Comparison of ENCODE assay signal across 23 mouse cellular contexts in genomic region chr5:6881396-6881795, GRCm38 (mm10).
"Had no signal": no experiment of that assay in that cellular context is flagged by ENCODE, and none has a peak within 500 bp of the region (broad histone marks: within the 10 kb centered on the region; RNA-seq: fewer than 3 reads in every experiment).

No protein-coding gene starts in this region.

- H3K4me2 ChIP-seq: limb, embryonic 12.5 days; limb, embryonic 13.5 days; limb, embryonic 15.5 days; liver, embryonic 11.5 days; liver, embryonic 12.5 days; liver, embryonic 13.5 days; liver, embryonic 15.5 days; lung, embryonic 14.5 days; lung, embryonic 15.5 days; midbrain, embryonic 11.5 days; midbrain, embryonic 12.5 days; midbrain, embryonic 13.5 days; midbrain, embryonic 15.5 days; neural tube, embryonic 12.5 days had no signal

- H3K4me3 ChIP-seq: limb, embryonic 10.5 days; limb, embryonic 12.5 days; limb, embryonic 13.5 days; limb, embryonic 15.5 days; liver, embryonic 12.5 days; liver, embryonic 13.5 days; liver, embryonic 15.5 days; lung, embryonic 15.5 days; megakaryocyte, embryonic 14.5 days; midbrain, embryonic 10.5 days; midbrain, embryonic 12.5 days; midbrain, embryonic 13.5 days; midbrain, embryonic 15.5 days; myocyte; neural tube, embryonic 12.5 days had no signal

- H3K36me3 ChIP-seq: limb, embryonic 10.5 days; limb, embryonic 12.5 days; limb, embryonic 13.5 days; limb, embryonic 15.5 days; liver, embryonic 12.5 days; liver, embryonic 13.5 days; liver, embryonic 15.5 days; lung, embryonic 15.5 days; midbrain, embryonic 10.5 days; midbrain, embryonic 12.5 days; midbrain, embryonic 13.5 days; midbrain, embryonic 15.5 days; neural tube, embryonic 12.5 days had no signal

- H3K9ac ChIP-seq: limb, embryonic 12.5 days; limb, embryonic 13.5 days; limb, embryonic 15.5 days; liver, embryonic 12.5 days; liver, embryonic 13.5 days; liver, embryonic 14.5 days; liver, embryonic 15.5 days; liver, postnatal 0 days; lung, embryonic 14.5 days; lung, embryonic 15.5 days; midbrain, embryonic 12.5 days; midbrain, embryonic 13.5 days; midbrain, embryonic 15.5 days; neural tube, embryonic 12.5 days had no signal

- H3K27me3 ChIP-seq: limb, embryonic 12.5 days; limb, embryonic 13.5 days; limb, embryonic 15.5 days; liver, embryonic 12.5 days; liver, embryonic 13.5 days; liver, embryonic 15.5 days; lung, embryonic 15.5 days; megakaryocyte, embryonic 14.5 days; midbrain, embryonic 12.5 days; midbrain, embryonic 13.5 days; midbrain, embryonic 15.5 days; neural tube, embryonic 12.5 days had no signal

- H3K27ac ChIP-seq: limb, embryonic 10.5 days; limb, embryonic 12.5 days; limb, embryonic 13.5 days; limb, embryonic 15.5 days; liver, embryonic 12.5 days; liver, embryonic 13.5 days; liver, embryonic 14.5 days; liver, embryonic 15.5 days; lung, embryonic 15.5 days; macrophage; midbrain, embryonic 10.5 days; midbrain, embryonic 12.5 days; midbrain, embryonic 13.5 days; midbrain, embryonic 15.5 days; neural tube, embryonic 12.5 days had no signal

- ATAC-seq: liver, embryonic 12.5 days; liver, postnatal 0 days; lung, postnatal 0 days; midbrain, embryonic 13.5 days; midbrain, embryonic 15.5 days; midbrain, embryonic 16.5 days had no signal

- H3K4me1 ChIP-seq: limb, embryonic 10.5 days; limb, embryonic 12.5 days; limb, embryonic 13.5 days; limb, embryonic 15.5 days; liver, embryonic 12.5 days; liver, embryonic 13.5 days; liver, embryonic 15.5 days; lung, embryonic 15.5 days; megakaryocyte, embryonic 14.5 days; midbrain, embryonic 10.5 days; midbrain, embryonic 12.5 days; midbrain, embryonic 13.5 days; midbrain, embryonic 15.5 days; neural tube, embryonic 12.5 days had no signal

- H3K9me3 ChIP-seq: limb, embryonic 10.5 days; limb, embryonic 12.5 days; limb, embryonic 13.5 days; limb, embryonic 15.5 days; liver, embryonic 12.5 days; liver, embryonic 13.5 days; liver, embryonic 15.5 days; lung, embryonic 15.5 days; megakaryocyte, embryonic 14.5 days; midbrain, embryonic 10.5 days; midbrain, embryonic 12.5 days; midbrain, embryonic 13.5 days; midbrain, embryonic 15.5 days; neural tube, embryonic 12.5 days had no signal
